Mouse (Mus musculus) Patski (cell line): ENCODE results near the gene Gsg1l. TPM values are rescaled to one million over a fixed set of nuclear protein-coding genes. Genes with fewer than 3 reads are reported as not detected.

Experiments used
- ATAC-seq: fragments of 100-300 bp; one replicate; pipeline ENCODE4 v1.8.0; 2021
- CTCF ChIA-PET: fragments of 350-600 bp; sonication (Branson Sonifier 250); formaldehyde crosslinking; loops from one replicate; lab custom pipeline; 2022; ENCODE audit warnings: inconsistent platforms; lab: Charles Lee
- POLR2A ChIA-PET: fragments of 350-600 bp; sonication (Branson Sonifier 250); formaldehyde crosslinking; loops from one replicate; lab custom pipeline; 2022; ENCODE audit warnings: antibody characterized with exemption, inconsistent platforms; lab: Charles Lee
- DNase-seq: peaks from one replicate; pipeline ENCODE4 v3.0.0-alpha.2; 2011; ENCODE audit warnings: low read depth, low spot score
- H3K27me3 ChIP-seq: fragments of 371-371 bp; one replicate; pipeline ENCODE4 v1.5.1; 2021
- CTCF ChIP-seq: fragments of 100-300 bp; IDR thresholded peaks from one replicate; pipeline ENCODE4 v1.5.1; 2021
- in situ Hi-C: fragments of 300-500 bp; cut with MboI; formaldehyde crosslinking; loops from 3 replicates; pipeline ENCODE4 v1.11.1; 2018; ENCODE audit warnings: low pct_unique_long_range_greater_than_20kb, mixed read lengths
- polyA plus RNA-seq: library from polyadenylated mRNA; unstranded; gene quantifications from one replicate; pipeline ENCODE4 v1.2.3, GENCODE M21; 2021

Gene Gsg1l
- polyA plus RNA-seq, 1 experiment from 2014 or later = not detected

- no peaks in the 10 kb centered on the region for H3K27me3 ChIP-seq
- in situ Hi-C loops = no loop called here
- TF ChIP-seq CTCF = no peak
- POLR2A ChIA-PET = no interaction called here
- ATAC-seq (no peak), DNase-seq (no peak)
- CTCF ChIA-PET = no interaction called here
These were observed 137.6 kb downstream of the Gsg1l start for GRCm38 (mm10) chr7:125944631-125945030.

- ATAC-seq (no peak), DNase-seq (no peak)
- no peaks in the 10 kb centered on the region for H3K27me3 ChIP-seq
- ChIA-PET POLR2A (no interaction called here), CTCF (no interaction called here)
- in situ Hi-C loops = no loop called here
- TF ChIP-seq CTCF = no peak
These were observed 138.7 kb downstream of the Gsg1l start for GRCm38 (mm10) chr7:125943511-125943910.

- POLR2A ChIA-PET = no interaction called here
- CTCF ChIA-PET = no interaction called here
- in situ Hi-C loops = no loop called here
- DNase-seq = no peak
- no peaks in the 10 kb centered on the region for H3K27me3 ChIP-seq
- no peak for ATAC-seq
- TF ChIP-seq CTCF = no peak
These were observed 139.7 kb downstream of the Gsg1l start for GRCm38 (mm10) chr7:125942365-125943090.

GRCm38 (mm10) chr7:125934319-125934718, 147.9 kb downstream of the Gsg1l start:
- CTCF ChIA-PET = no interaction called here
- peaks cover 6% of the 10 kb centered on the region for H3K27me3 ChIP-seq
- POLR2A ChIA-PET = no interaction called here
- TF ChIP-seq CTCF = no peak
- no peak for DNase-seq
- in situ Hi-C loops = no loop called here
- ATAC-seq = no peak

GRCm38 (mm10) chr7:125933356-125934244, 148.6 kb downstream of the Gsg1l start:
- ChIA-PET CTCF (no interaction called here), POLR2A (no interaction called here)
- no peak for TF ChIP-seq CTCF
- ATAC-seq (no peak), DNase-seq (no peak)
- peaks cover 6% of the 10 kb centered on the region for H3K27me3 ChIP-seq
- in situ Hi-C loops = no loop called here

GRCm38 (mm10) chr7:125931602-125932001, 150.6 kb downstream of the Gsg1l start:
- H3K27me3 ChIP-seq = peaks cover 6% of the 10 kb centered on the region
- DNase-seq (no peak), ATAC-seq (no peak)
- in situ Hi-C loops = no loop called here
- no peak for TF ChIP-seq CTCF
- CTCF ChIA-PET = no interaction called here
- POLR2A ChIA-PET = no interaction called here

GRCm38 (mm10) chr7:125924044-125924443, 158.2 kb downstream of the Gsg1l start:
- ATAC-seq (no peak), DNase-seq (no peak)
- no peaks in the 10 kb centered on the region for H3K27me3 ChIP-seq
- TF ChIP-seq CTCF = no peak
- ChIA-PET POLR2A (no interaction called here), CTCF (interaction anchor here (0.7 to 1.0 kb wide), 2 partner anchors 9 to 57 kb away, joined by 3 read pairs; no protein-coding TSS in a partner anchor)
- in situ Hi-C loops = no loop called here

- in situ Hi-C loops = no loop called here
- TF ChIP-seq CTCF = no peak
- DNase-seq (no peak), ATAC-seq (no peak)
- H3K27me3 ChIP-seq = peaks cover 11% of the 10 kb centered on the region
- ChIA-PET CTCF (interaction anchor here (1.2 kb wide), 1 partner anchor 9 kb away, joined by 3 read pairs; no protein-coding TSS in a partner anchor), POLR2A (interaction anchor here (0.7 kb wide), 1 partner anchor 46 kb away, joined by 3 read pairs; no protein-coding TSS in a partner anchor)
These were observed 161.4 kb downstream of the Gsg1l start for GRCm38 (mm10) chr7:125920801-125921200.

GRCm38 (mm10) chr7:125900386-125901161, 181.6 kb downstream of the Gsg1l start:
- TF ChIP-seq CTCF = no peak
- ATAC-seq (no peak), DNase-seq (no peak)
- in situ Hi-C loops = no loop called here
- POLR2A ChIA-PET = no interaction called here
- CTCF ChIA-PET = no interaction called here
- no peaks in the 10 kb centered on the region for H3K27me3 ChIP-seq

GRCm38 (mm10) chr7:125899916-125900315, 182.3 kb downstream of the Gsg1l start:
- no peaks in the 10 kb centered on the region for H3K27me3 ChIP-seq
- DNase-seq (no peak), ATAC-seq (no peak)
- CTCF ChIA-PET = no interaction called here
- in situ Hi-C loops = no loop called here
- TF ChIP-seq CTCF = no peak
- POLR2A ChIA-PET = no interaction called here
